Mouse (Mus musculus) telencephalon, adult 2 months (tissue): Measurements from ENCODE around the gene Plod1.

Experiments
- DNase-seq: peaks from one replicate; pipeline ENCODE4 v3.0.0-alpha.2; 2011; ENCODE audit warnings: low read depth, low spot score

Gene Plod1

GRCm38 (mm10) chr4:147938148-147939096 is 1.9 kb upstream of the Plod1 start:
- no peak for DNase-seq

- no peak for DNase-seq
These were observed 919 bp upstream of the Plod1 start for GRCm38 (mm10) chr4:147937486-147937885.

- DNase-seq, result no peak
These were observed 454 bp upstream of the Plod1 start for GRCm38 (mm10) chr4:147937021-147937420.

- no peak for DNase-seq
These were observed 663 bp downstream of the Plod1 start for GRCm38 (mm10) chr4:147935904-147936303.

GRCm38 (mm10) chr4:147934611-147935010 is 2.0 kb downstream of the Plod1 start:
- DNase-seq, result no peak

GRCm38 (mm10) chr4:147934134-147934533 is 2.4 kb downstream of the Plod1 start:
- DNase-seq, result no peak

GRCm38 (mm10) chr4:147930946-147931345 is 5.6 kb downstream of the Plod1 start:
- DNase-seq, result no peak

- DNase-seq, result no peak
These were observed 8.0 kb downstream of the Plod1 start for GRCm38 (mm10) chr4:147928540-147928939.

- no peak for DNase-seq
These were observed 8.4 kb downstream of the Plod1 start for GRCm38 (mm10) chr4:147928136-147928535.

- no peak for DNase-seq
These were observed 8.9 kb downstream of the Plod1 start for GRCm38 (mm10) chr4:147927705-147928104.

- no peak for DNase-seq
These were observed 14.2 kb downstream of the Plod1 start for GRCm38 (mm10) chr4:147922341-147922740.

GRCm38 (mm10) chr4:147920973-147921372 is 15.6 kb downstream of the Plod1 start:
- no peak for DNase-seq

GRCm38 (mm10) chr4:147918459-147919121 is 18.0 kb downstream of the Plod1 start:
- no peak for DNase-seq

- no peak for DNase-seq
These were observed 27.1 kb downstream of the Plod1 start for GRCm38 (mm10) chr4:147909486-147909885.

GRCm38 (mm10) chr4:147906230-147906629 is 30.3 kb downstream of the Plod1 start:
- no peak for DNase-seq

- DNase-seq, result no peak
These were observed 31.4 kb downstream of the Plod1 start for GRCm38 (mm10) chr4:147905090-147905659.

- DNase-seq, result peak; percentile 87
These were observed 32.1 kb downstream of the Plod1 start, which contains the start of gene Mfn2 for GRCm38 (mm10) chr4:147904313-147905089. Gene Mfn2 (minus strand): TSS chr4:147904704.

- no peak for DNase-seq
These were observed 33.0 kb downstream of the Plod1 start for GRCm38 (mm10) chr4:147903601-147904000.

GRCm38 (mm10) chr4:147902906-147903500 is 33.6 kb downstream of the Plod1 start:
- no peak for DNase-seq

- DNase-seq, result no peak
These were observed 36.1 kb downstream of the Plod1 start for GRCm38 (mm10) chr4:147900452-147900851.

- peak; percentile 59 for DNase-seq
These were observed 39.2 kb downstream of the Plod1 start for GRCm38 (mm10) chr4:147897348-147897747.
